ENCODE assay signal across 8 mouse cellular contexts in the genomic region with DNA sequence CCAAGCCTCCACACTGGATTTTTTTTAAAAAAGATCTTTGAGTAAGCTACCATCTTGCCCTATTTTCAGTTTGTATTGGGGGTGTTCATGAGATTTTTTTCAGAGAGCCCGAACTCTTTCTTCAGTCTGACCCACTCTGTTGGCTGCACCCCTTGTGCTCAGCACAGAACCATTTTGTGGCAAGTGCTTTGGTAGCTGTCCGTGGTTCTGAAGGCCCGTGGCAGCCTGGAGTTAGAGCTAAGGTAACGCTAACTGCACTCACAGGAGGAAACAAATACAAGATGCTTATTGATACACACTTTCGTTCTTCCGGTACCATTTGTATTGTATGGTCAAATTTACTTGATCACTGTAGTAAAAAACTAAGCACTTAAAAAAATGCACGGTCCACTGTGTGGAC. TPM values are rescaled to one million over a fixed set of nuclear protein-coding genes. Genes with fewer than 3 reads are reported as not detected.
A peak's percentile ranks its signal among the peaks of the same experiment; 100 is the strongest.
DNase-seq lines count a peak whose midpoint lies in the region; ATAC-seq and TF ChIP-seq lines count a peak whose summit lies in the region.

No protein-coding gene starts in this region.

- no peaks in the 10 kb centered on the region for H3K36me3 ChIP-seq in intestine, embryonic 14.5 days (ENCODE audit: control insufficient read depth, insufficient read depth, low read length)
- no peaks in the 10 kb centered on the region for H3K36me3 ChIP-seq in intestine, postnatal 0 days (ENCODE audit: control insufficient read depth, insufficient read depth)
- H3K36me3 ChIP-seq in forebrain, embryonic 14.5 days (ENCODE audit: control insufficient read depth, insufficient read depth, low read length): no peaks in the 10 kb centered on the region

- H3K4me2 ChIP-seq in intestine, embryonic 14.5 days (ENCODE audit: low read length): no peak overlapping the region
- no peak overlapping the region for H3K4me2 ChIP-seq in intestine, postnatal 0 days (replicated peaks; ENCODE audit: low read depth)
- H3K4me2 ChIP-seq in forebrain, embryonic 14.5 days (ENCODE audit: low read length): no peak overlapping the region

- H3K4me1 ChIP-seq in intestine, embryonic 14.5 days (replicated peaks; ENCODE audit: control insufficient read depth, insufficient read depth, low read length): no peaks in the 10 kb centered on the region
- H3K4me1 ChIP-seq in intestine, postnatal 0 days (replicated peaks; ENCODE audit: control insufficient read depth, insufficient read depth, low read length): no peaks in the 10 kb centered on the region
- H3K4me1 ChIP-seq in forebrain, embryonic 14.5 days (ENCODE audit: control insufficient read depth, insufficient read depth, low read length): no peaks in the 10 kb centered on the region

- 45% methylated on average over 7 of the region's 7 CpGs for WGBS in intestine, embryonic 14.5 days
- 36% methylated on average over 7 of the region's 7 CpGs for WGBS in intestine, postnatal 0 days
- 50% methylated on average over 7 of the region's 7 CpGs for WGBS in forebrain, embryonic 14.5 days

- H3K9me3 ChIP-seq in intestine, embryonic 14.5 days (ENCODE audit: control insufficient read depth, low read length): no peaks in the 10 kb centered on the region
- H3K9me3 ChIP-seq in intestine, postnatal 0 days (ENCODE audit: control insufficient read depth): no peaks in the 10 kb centered on the region
- no peaks in the 10 kb centered on the region for H3K9me3 ChIP-seq in forebrain, embryonic 14.5 days (replicated peaks; ENCODE audit: control insufficient read depth, low read length)

- H3K9ac ChIP-seq in intestine, embryonic 14.5 days (ENCODE audit: low read length): no peak overlapping the region
- H3K9ac ChIP-seq in intestine, postnatal 0 days (ENCODE audit: low read depth, low read length): no peak overlapping the region
- no peak overlapping the region for H3K9ac ChIP-seq in forebrain, embryonic 14.5 days (ENCODE audit: low read length)

- H3K4me3 ChIP-seq in intestine, embryonic 14.5 days (ENCODE audit: low read depth, low read length): no peak overlapping the region
- no peak overlapping the region for H3K4me3 ChIP-seq in intestine, postnatal 0 days (ENCODE audit: low read depth, low read length)
- H3K4me3 ChIP-seq in forebrain, embryonic 14.5 days (ENCODE audit: low read depth, low read length): no peak overlapping the region

- DNase-seq in intestine, embryonic 14.5 days (ENCODE audit: low spot score): peak; percentile 86
- DNase-seq in 416B (ENCODE audit: low read depth) (peak; percentile 46), ZHBTc4 (ENCODE audit: low read depth, low spot score) (peak; percentile 68)
- DNase-seq in hindlimb bud, embryonic 11.5 days (ENCODE audit: extremely low spot score, low read depth, low spot score): peak; percentile 16
- DNase-seq in frontal cortex, postnatal 25 days (ENCODE audit: low spot score in 2 of 2): no peak
- DNase-seq in left cerebral cortex, postnatal 36 days (ENCODE audit: low spot score in 2 of 2): no peak
- no peak for DNase-seq in forebrain, embryonic 14.5 days (ENCODE audit: low spot score)

- H3K27me3 ChIP-seq in intestine, embryonic 14.5 days (replicated peaks; ENCODE audit: control insufficient read depth, insufficient read depth, low read length): no peaks in the 10 kb centered on the region
- H3K27me3 ChIP-seq in intestine, postnatal 0 days (replicated peaks; ENCODE audit: control insufficient read depth, insufficient read depth, low read length): no peaks in the 10 kb centered on the region
- no peaks in the 10 kb centered on the region for H3K27me3 ChIP-seq in forebrain, embryonic 14.5 days (replicated peaks; ENCODE audit: control insufficient read depth, insufficient read depth, low read length)

- no peak for TF ChIP-seq CTCF in intestine, postnatal 0 days (IDR thresholded peaks at IDR 0.05; ENCODE audit: low read depth)

- no peak for ATAC-seq in intestine, embryonic 14.5 days (replicated peaks; ENCODE audit: low FRiP score, low TSS enrichment, low read depth)
- ATAC-seq in intestine, postnatal 0 days: no peak
- ATAC-seq in forebrain, embryonic 14.5 days: no peak

- intact Hi-C loops in left cerebral cortex, postnatal 36 days (cut with DNase I): no loop called here

- no peak overlapping the region for H3K27ac ChIP-seq in intestine, embryonic 14.5 days (ENCODE audit: low read depth)
- H3K27ac ChIP-seq in intestine, postnatal 0 days (ENCODE audit: low read depth, low read length): no peak overlapping the region
- H3K27ac ChIP-seq in forebrain, embryonic 14.5 days (ENCODE audit: low read depth, low read length): no peak overlapping the region

RNA-seq across cellular contexts. Expression of a gene that starts 36.7 kb away (rescaled TPM):
- polyA plus RNA-seq in intestine, embryonic 14.5 days (2014; fragmentation: Nextera tagmentation; extraction: Ambion mirVana): 46.7 and 48.2 TPM in 2 replicates
- 24.8 and 25.1 TPM in 2 replicates for polyA plus RNA-seq in intestine, postnatal 0 days (2015; fragmentation: Nextera tagmentation; extraction: Ambion mirVana)
- 10 to 100 TPM; 36.4 to 40.4 TPM for total RNA-seq in left cerebral cortex, postnatal 36 days (2021)
- 105 and 108 TPM in 2 replicates for polyA plus RNA-seq in forebrain, embryonic 14.5 days (2014; fragmentation: Nextera tagmentation; extraction: Ambion mirVana)

RNA-seq across cellular contexts. Expression of a gene that starts 57.2 kb away (rescaled TPM):
- polyA plus RNA-seq in intestine, embryonic 14.5 days (2014; fragmentation: Nextera tagmentation; extraction: Ambion mirVana): 0.14 and 1.2 TPM in 2 replicates
- polyA plus RNA-seq in intestine, postnatal 0 days (2015; fragmentation: Nextera tagmentation; extraction: Ambion mirVana): 0.21 TPM in 1 of 2 replicates, not detected in the other
- 100 to 1,000 TPM in 1 of 2 experiments, 10 to 100 TPM in 1; 96.5 to 102 TPM for total RNA-seq in left cerebral cortex, postnatal 36 days (2021)
- 6.6 and 8.8 TPM in 2 replicates for polyA plus RNA-seq in forebrain, embryonic 14.5 days (2014; fragmentation: Nextera tagmentation; extraction: Ambion mirVana)

Comparison
In these comparisons a context has a peak if more than half of its experiments do, and no peak if none do; other contexts are left out.
1. DNase-seq: peak in intestine, embryonic 14.5 days (single experiment), 416B (single experiment), ZHBTc4 (single experiment) and hindlimb bud, embryonic 11.5 days (single experiment); none in frontal cortex, postnatal 25 days (0 of 2), left cerebral cortex, postnatal 36 days (0 of 2) and forebrain, embryonic 14.5 days (single experiment).